Mouse (Mus musculus): ENCODE measurements at regions not wholly inside any gene's neighbourhood (a gene's known extent, or its start where the extent isn't known, plus 50 kb on each side); places are given as distances from the start of the nearest gene placed in this dataset.

DNA sequence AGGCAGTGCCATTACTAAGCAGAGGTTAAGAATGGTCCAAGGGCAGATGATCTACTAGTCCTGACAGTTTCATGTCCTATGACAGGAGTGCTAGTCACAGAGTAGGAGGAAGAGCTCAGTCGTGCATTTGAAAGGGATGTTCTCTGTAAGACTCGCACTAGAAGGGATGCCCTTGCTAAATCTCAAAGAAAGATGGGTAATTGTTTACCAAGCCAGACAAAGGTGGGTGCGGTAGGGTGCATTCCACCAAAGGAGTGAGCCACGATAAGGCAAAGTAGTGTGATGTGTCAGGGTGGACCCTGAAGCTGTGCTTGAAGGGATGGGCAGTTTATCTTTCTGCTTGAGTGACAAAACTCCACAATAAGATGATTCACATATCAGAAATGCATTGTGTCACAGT, 50.5 kb upstream of the Adgrf1 start:
- no peak for DNase-seq (ENCODE audit: low spot score in 2 of 2)

All from frontal cortex, postnatal 25 days (tissue).